Mouse (Mus musculus) heart, postnatal 0 days (tissue): ENCODE results near the gene Cd276. TPM values are rescaled to one million over a fixed set of nuclear protein-coding genes. Genes with fewer than 3 reads are reported as not detected.

Experiments used
- ATAC-seq: fragments of 200-750 bp; cut with Nextera tagmentation; 2 replicates; pipeline ENCODE4 v1.8.0; 2017; ENCODE audit warnings: low read depth, moderate number of reproducible peaks, moderate library complexity; ENCODE audit not compliant: insufficient read depth
- DNase-seq: peaks from one replicate; pipeline ENCODE4 v3.0.0-alpha.2; 2016; ENCODE audit warnings: low spot score
- H3K27ac ChIP-seq: fragments of 300-500 bp; sonication (generic); 2 replicates; pipeline ENCODE4 v1.5.1; 2014; ENCODE audit warnings: low read depth, mild to moderate bottlenecking
- H3K27me3 ChIP-seq: fragments of 300-500 bp; sonication (generic); 2 replicates; pipeline ENCODE4 v1.6.1; 2014; ENCODE audit warnings: low read length, mixed read lengths; ENCODE audit not compliant: control insufficient read depth, insufficient read depth
- H3K36me3 ChIP-seq: fragments of 300-500 bp; sonication (generic); replicated peaks from 2 replicates; pipeline ENCODE4 v1.6.1; 2014; ENCODE audit warnings: low read length, mixed read lengths; ENCODE audit not compliant: control insufficient read depth, insufficient read depth
- H3K4me1 ChIP-seq: fragments of 300-500 bp; sonication (generic); 2 replicates; pipeline ENCODE4 v1.6.1; 2014; ENCODE audit warnings: antibody characterized with exemption; ENCODE audit not compliant: control insufficient read depth, insufficient read depth
- H3K4me2 ChIP-seq: fragments of 300-500 bp; sonication (generic); 2 replicates; pipeline ENCODE4 v1.6.1; 2014; ENCODE audit warnings: low read depth, mild to moderate bottlenecking, low read length, moderate library complexity
- H3K4me3 ChIP-seq: fragments of 300-500 bp; sonication (generic); 2 replicates; pipeline ENCODE4 v1.5.1; 2014; ENCODE audit warnings: low read depth, low read length
- H3K9ac ChIP-seq: fragments of 300-500 bp; sonication (generic); replicated peaks from 2 replicates; pipeline ENCODE4 v1.6.1; 2014; ENCODE audit warnings: low read depth, low read length, mixed read lengths
- H3K9me3 ChIP-seq: fragments of 300-500 bp; sonication (generic); replicated peaks from 2 replicates; pipeline ENCODE4 v1.6.1; 2016; ENCODE audit warnings: low read length; ENCODE audit not compliant: control insufficient read depth
- CTCF ChIP-seq: IDR thresholded peaks from 2 replicates; pipeline ENCODE4 v1.5.1; 2016; ENCODE audit warnings: antibody characterized with exemption, control low read depth, low read depth
- EP300 ChIP-seq: IDR thresholded peaks from 2 replicates; pipeline ENCODE4 v1.6.1; 2016; ENCODE audit warnings: antibody characterized with exemption, low read depth
- WGBS: fragments of 180-500 bp; shearing (Covaris S2); extraction: QIAGEN DNeasy Blood & Tissue Kit; methylation state at CpG from one replicate; pipeline ENCODE4 v1.1.7; 2014; 5-methylcytosine and 5-hydroxymethylcytosine counted together
- polyA plus RNA-seq: library from polyadenylated mRNA; unstranded; fragments of >200 nt; fragmentation: Nextera tagmentation; extraction: Ambion mirVana; gene quantifications from 2 replicates; pipeline ENCODE4 v1.2.1, GENCODE M21; 2015
- total RNA-seq: library from RNA; depleted of rRNA; stranded (reverse); fragments of >200 nt; gene quantifications from 2 replicates; pipeline ENCODE4 v1.2.3, GENCODE M21; 2014; ENCODE audit warnings: low replicate concordance

Gene Cd276
- total and polyA plus RNA-seq, 2 experiments from 2014 or later, result 14.2 to 14.5 TPM

DNA sequence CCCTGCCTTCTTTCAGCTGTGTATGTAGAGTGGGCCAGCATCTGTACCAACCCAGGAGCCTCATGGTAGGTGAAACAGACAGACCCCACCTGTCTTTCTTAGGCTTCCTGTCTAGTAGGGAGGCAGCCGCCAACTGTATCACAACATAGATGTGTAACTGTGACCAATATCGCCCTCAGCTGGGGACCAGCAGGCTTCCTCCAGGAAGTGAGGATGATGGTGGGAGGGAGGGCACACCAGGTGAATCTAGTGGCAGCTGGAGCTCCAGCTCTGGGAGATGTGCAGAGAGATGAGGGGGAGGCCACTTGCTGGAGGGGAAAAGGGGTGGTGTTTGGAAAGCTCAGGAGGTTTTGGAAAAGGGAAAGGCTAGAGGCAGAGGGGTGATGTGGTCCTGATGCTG lies 60.2 kb downstream of the Cd276 start:
- H3K36me3 ChIP-seq, result no peaks in the 10 kb centered on the region
- H3K9me3 ChIP-seq, result no peaks in the 10 kb centered on the region
- TF ChIP-seq EP300, result no peak
- TF ChIP-seq CTCF, result no peak
- WGBS, result 74% methylated on average over 2 of the region's 2 CpGs
- no peak overlapping the region for H3K27ac ChIP-seq
- DNase-seq, result no peak
- no peak for ATAC-seq
- no peak overlapping the region for H3K4me2 ChIP-seq
- no peak overlapping the region for H3K9ac ChIP-seq
- no peaks in the 10 kb centered on the region for H3K4me1 ChIP-seq
- H3K27me3 ChIP-seq, result peaks cover 14% of the 10 kb centered on the region
- no peak overlapping the region for H3K4me3 ChIP-seq

DNA sequence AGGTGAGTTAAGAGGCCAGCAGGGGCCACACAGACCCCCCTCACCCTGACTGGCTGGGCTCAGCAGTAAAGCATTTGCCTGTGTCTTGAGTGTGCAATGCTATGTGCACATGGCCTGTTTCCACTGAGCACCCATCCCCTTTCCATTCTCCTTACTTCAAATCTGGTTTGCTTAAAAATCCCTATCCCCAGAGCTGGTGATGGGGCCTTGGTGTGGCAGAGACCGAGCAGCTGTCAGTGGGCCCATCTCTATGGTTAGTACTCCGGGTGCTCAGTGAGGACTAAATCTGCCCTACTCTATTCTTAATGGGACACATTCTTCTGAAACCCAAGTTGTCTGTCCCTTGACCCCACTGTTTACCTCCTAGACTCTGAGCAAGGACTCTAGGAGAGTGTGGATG lies 64.8 kb downstream of the Cd276 start:
- Histone ChIP-seq H3K4me1 (peaks cover 3% of the 10 kb centered on the region; the same call in 1 of the 2 replicates), H3K9me3 (no peaks in the 10 kb centered on the region), H3K36me3 (no peaks in the 10 kb centered on the region), H3K27ac (no peak overlapping the region), H3K4me3 (no peak overlapping the region), H3K4me2 (no peak overlapping the region), H3K9ac (no peak overlapping the region), H3K27me3 (peaks cover 38% of the 10 kb centered on the region)
- ATAC-seq (no peak), DNase-seq (no peak)
- WGBS, result 68% methylated on average over 2 of the region's 2 CpGs
- no peak for TF ChIP-seq CTCF
- no peak for TF ChIP-seq EP300

- no peak overlapping the region for H3K9ac ChIP-seq
These were observed 65.4 kb downstream of the Cd276 start for GRCm38 (mm10) chr9:58489865-58490165.

GRCm38 (mm10) chr9:58489133-58489864 lies 65.9 kb downstream of the Cd276 start:
- Histone ChIP-seq H3K4me3 (peak overlapping the region; percentile 54), H3K4me2 (peak overlapping the region; percentile 84), H3K9me3 (no peaks in the 10 kb centered on the region), H3K4me1 (peaks cover 3% of the 10 kb centered on the region; the same call in 1 of the 2 replicates), H3K9ac (peak overlapping the region; percentile 52), H3K27ac (no peak overlapping the region), H3K27me3 (peaks cover 45% of the 10 kb centered on the region), H3K36me3 (no peaks in the 10 kb centered on the region)
- TF ChIP-seq CTCF (no peak), EP300 (no peak)
- DNase-seq, result peak; percentile 16
- WGBS, result 10% methylated on average over 13 of the region's 13 CpGs
- ATAC-seq, result no peak

More at GRCm38 (mm10) chr9:58489865-58490165, 65.4 kb downstream of the Cd276 start:
- Histone ChIP-seq H3K4me2 (peak overlapping the region; percentile 84), H3K27ac (no peak overlapping the region), H3K9me3 (no peaks in the 10 kb centered on the region), H3K27me3 (peaks cover 43% of the 10 kb centered on the region), H3K4me3 (peak overlapping the region; percentile 54; the same call in 1 of the 2 replicates), H3K4me1 (peaks cover 3% of the 10 kb centered on the region; the same call in 1 of the 2 replicates), H3K36me3 (no peaks in the 10 kb centered on the region)
- 28% methylated on average over 7 of the region's 7 CpGs for WGBS
- no peak for TF ChIP-seq EP300
- TF ChIP-seq CTCF, result no peak
- ATAC-seq (no peak), DNase-seq (no peak)

GRCm38 (mm10) chr9:58487851-58488801 lies 67.1 kb downstream of the Cd276 start, which contains the start of gene Insyn1:
Gene Insyn1 (plus strand): TSS chr9:58488603.
- no peaks in the 10 kb centered on the region for H3K36me3 ChIP-seq
- WGBS, result under 1% methylated on average over 88 of the region's 104 CpGs
- ATAC-seq (peak; percentile 78), DNase-seq (peak; percentile 58)
- H3K4me1 ChIP-seq, result peaks cover 3% of the 10 kb centered on the region; the same call in 1 of the 2 replicates
- peak within 1 kb of the TSS; percentile 52 for H3K9ac ChIP-seq
- peaks cover 45% of the 10 kb centered on the region for H3K27me3 ChIP-seq
- TF ChIP-seq EP300, result no peak
- TF ChIP-seq CTCF, result no peak
- peak within 1 kb of the TSS; percentile 84 for H3K4me2 ChIP-seq
- H3K9me3 ChIP-seq, result no peaks in the 10 kb centered on the region
- H3K4me3 ChIP-seq, result peak within 1 kb of the TSS; percentile 54
- H3K27ac ChIP-seq, result peak within 1 kb of the TSS; percentile 57
